Mouse (Mus musculus) hindbrain, postnatal 0 days (tissue): ENCODE measurements around the gene Ankrd31. TPM values are rescaled to one million over a fixed set of nuclear protein-coding genes. Genes with fewer than 3 reads are reported as not detected.

Experiments
- ATAC-seq: fragments of 200-750 bp; cut with Nextera tagmentation; 2 replicates; pipeline ENCODE4 v1.8.0; 2017; ENCODE audit warnings: mild to moderate bottlenecking, moderate TSS enrichment, moderate library complexity
- DNase-seq: peaks from one replicate; pipeline ENCODE4 v3.0.0-alpha.2; 2015; ENCODE audit warnings: low spot score
- H3K27ac ChIP-seq: fragments of 300-500 bp; sonication (generic); 2 replicates; pipeline ENCODE4 v1.5.1; 2014; ENCODE audit warnings: mild to moderate bottlenecking
- H3K27me3 ChIP-seq: fragments of 300-500 bp; sonication (generic); 2 replicates; pipeline ENCODE4 v1.6.1; 2014; ENCODE audit warnings: low read length, mixed read lengths; ENCODE audit not compliant: insufficient read depth
- H3K36me3 ChIP-seq: fragments of 300-500 bp; sonication (generic); 2 replicates; pipeline ENCODE4 v1.6.1; 2014; ENCODE audit warnings: low read length, mixed read lengths; ENCODE audit not compliant: insufficient read depth
- H3K4me1 ChIP-seq: fragments of 300-500 bp; sonication (generic); 2 replicates; pipeline ENCODE4 v1.6.1; 2014; ENCODE audit warnings: antibody characterized with exemption, low read length, mixed read lengths; ENCODE audit not compliant: insufficient read depth
- H3K4me2 ChIP-seq: fragments of 300-500 bp; sonication (generic); 2 replicates; pipeline ENCODE4 v1.6.1; 2014; ENCODE audit warnings: low read depth, mild to moderate bottlenecking, low read length, moderate library complexity, mixed read lengths
- H3K4me3 ChIP-seq: fragments of 300-500 bp; sonication (generic); 2 replicates; pipeline ENCODE4 v1.5.1; 2014; ENCODE audit warnings: low read length
- H3K9ac ChIP-seq: fragments of 300-500 bp; sonication (generic); replicated peaks from 2 replicates; pipeline ENCODE4 v1.6.1; 2014; ENCODE audit warnings: mild to moderate bottlenecking, low read length, moderate library complexity, mixed read lengths
- H3K9me3 ChIP-seq: fragments of 300-500 bp; sonication (generic); 2 replicates; pipeline ENCODE4 v1.6.1; 2016; ENCODE audit warnings: low read length, mixed read lengths
- CTCF ChIP-seq: IDR thresholded peaks from 2 replicates; pipeline ENCODE4 v1.5.1; 2016; ENCODE audit warnings: antibody characterized with exemption, control low read depth, low read depth
- WGBS: fragments of 180-500 bp; shearing (Covaris S2); extraction: QIAGEN DNeasy Blood & Tissue Kit; methylation state at CpG from one replicate; pipeline ENCODE4 v1.1.7; 2014; 5-methylcytosine and 5-hydroxymethylcytosine counted together
- polyA plus RNA-seq: library from polyadenylated mRNA; unstranded; fragments of >200 nt; fragmentation: Nextera tagmentation; extraction: Ambion mirVana; gene quantifications from 2 replicates; pipeline ENCODE4 v1.2.1, GENCODE M21; 2015
- total RNA-seq: library from RNA; depleted of rRNA; stranded (reverse); fragments of >200 nt; gene quantifications from 2 replicates; pipeline ENCODE4 v1.2.3, GENCODE M21; 2014; rRNA removed

The Ankrd31 gene
- 0.05 TPM in 1 of 2 replicates, not detected in the other for total RNA-seq
- polyA plus RNA-seq = not detected in 2 replicates

DNA sequence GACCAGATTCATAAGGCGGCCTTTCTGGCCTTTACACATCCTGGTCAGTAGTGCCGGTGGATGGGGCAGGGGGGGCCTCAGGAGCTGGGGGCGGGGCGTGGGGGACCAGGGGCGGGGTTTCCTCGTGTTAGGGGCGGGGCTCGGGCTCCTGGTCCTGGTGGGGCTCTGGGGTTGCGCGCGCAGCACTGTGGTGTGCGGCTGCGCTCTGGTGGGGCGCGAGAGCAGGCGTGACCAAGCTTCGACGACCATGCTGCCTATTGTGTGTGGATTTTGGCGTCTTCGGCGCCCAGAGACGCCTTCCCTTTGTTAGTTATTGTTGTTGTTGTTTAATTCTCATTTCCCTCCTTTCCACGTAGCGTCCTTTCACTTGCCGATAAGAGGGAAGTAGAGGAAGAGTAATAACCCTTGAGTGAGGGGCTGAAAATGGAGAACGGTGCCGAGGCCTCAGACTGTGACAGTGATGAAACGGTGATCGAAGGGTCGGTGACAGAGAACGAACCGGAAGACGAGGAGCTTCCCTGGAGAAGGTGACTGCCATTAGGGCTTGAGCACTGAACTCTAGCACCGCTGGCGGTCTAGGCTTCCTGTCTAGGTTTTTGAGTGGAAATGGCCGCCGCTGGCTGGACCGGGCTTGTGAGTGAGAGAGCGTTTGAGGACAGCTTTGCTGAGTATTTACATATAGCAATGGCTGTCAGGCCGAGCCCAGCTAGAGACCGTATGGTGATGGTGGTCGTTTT, at the start of gene Ankrd31:
Gene Ankrd31 (plus strand): TSS at position 164 of the 737 bp plus-strand sequence.
- no peak for TF ChIP-seq CTCF
- Histone ChIP-seq H3K9me3 (0 out of 2 replicates have a peak, but pooled peaks cover 2% of the 10 kb centered on the region), H3K4me2 (no peak within 1 kb of the TSS), H3K4me3 (no peak within 1 kb of the TSS), H3K9ac (no peak within 1 kb of the TSS), H3K27ac (no peak within 1 kb of the TSS), H3K36me3 (no peaks in the 10 kb centered on the region), H3K4me1 (no peaks in the 10 kb centered on the region), H3K27me3 (no peaks in the 10 kb centered on the region)
- no peak for ATAC-seq
- WGBS = 90% methylated on average over 42 of the region's 42 CpGs
- DNase-seq = no peak

DNA sequence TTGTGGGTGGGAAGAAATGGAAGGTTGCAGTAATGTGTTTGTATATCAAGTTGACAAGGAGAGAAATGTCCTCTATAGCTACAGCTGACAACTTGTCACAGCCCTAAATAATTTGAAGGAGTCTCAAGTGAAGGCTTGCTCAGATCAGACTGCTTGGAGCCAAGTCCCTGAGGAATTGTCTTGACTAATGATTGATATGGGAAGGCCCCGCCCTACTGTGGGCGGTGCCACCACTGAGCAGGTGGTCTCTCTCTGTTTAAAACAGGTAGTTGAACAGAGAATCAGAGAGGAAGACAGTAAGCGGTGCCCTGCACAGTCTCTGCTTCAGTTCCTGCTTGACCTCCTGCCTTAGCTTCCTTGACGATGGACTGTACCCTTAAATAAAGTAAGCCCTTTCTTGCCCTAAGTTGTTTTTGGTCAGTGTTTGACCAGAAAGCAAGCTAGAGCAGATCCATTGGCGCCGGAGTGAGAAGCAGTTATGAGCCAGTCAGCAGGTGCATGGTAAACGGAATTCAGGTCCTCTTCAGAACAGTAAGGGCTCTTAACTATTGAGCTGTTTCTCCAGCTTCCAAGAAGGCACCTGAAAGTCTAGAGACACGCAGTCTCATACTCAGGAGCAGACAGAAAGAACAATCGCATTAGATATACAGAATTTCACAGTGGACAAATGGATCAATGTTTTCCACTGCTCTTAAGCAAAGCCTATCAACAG, 45.3 kb upstream of the Ankrd31 start:
- WGBS = 75% methylated on average over 9 of the region's 9 CpGs

DNA sequence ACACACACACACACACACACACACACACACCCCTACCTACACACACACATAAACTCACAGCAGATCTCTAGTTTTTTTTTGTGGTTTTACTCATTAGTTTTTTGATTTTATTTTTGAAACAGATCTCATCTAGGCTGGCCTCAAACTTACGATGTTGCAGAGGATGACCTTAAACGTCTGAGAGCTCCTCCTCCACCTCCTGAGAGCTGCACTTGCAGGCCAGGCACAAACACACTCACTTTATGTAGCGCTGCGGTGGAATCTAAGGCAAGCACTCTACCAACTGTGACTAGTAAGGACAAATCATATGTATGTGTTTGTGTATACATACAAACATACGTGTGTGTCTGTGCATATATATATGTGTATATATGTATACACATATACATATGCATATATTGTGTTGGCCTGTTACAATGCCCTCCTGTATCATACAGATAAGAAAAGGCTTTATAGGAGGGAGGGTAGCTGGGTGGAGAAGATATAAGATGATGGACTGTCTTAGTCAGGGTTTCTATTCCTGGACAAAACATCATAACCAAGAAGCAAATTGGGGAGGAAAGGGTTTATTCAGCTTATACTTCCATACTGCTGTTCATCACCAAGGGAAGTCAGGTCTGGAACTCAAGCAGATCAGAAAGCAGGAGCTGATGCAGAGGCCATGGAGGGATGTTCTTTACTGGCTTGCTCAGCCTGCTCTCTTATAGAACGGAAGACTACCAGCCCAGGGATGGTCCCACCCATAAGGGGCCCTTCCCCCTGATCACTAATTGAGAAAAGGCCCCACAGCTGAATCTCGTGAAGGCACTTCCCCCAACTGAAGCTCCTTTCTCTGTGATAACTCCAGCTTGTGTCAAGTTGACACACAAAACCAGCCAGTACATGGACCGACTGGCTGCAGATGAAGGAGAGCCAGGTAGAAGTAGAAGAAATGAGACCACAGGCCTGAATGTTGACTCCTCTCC, 38.5 kb upstream of the Ankrd31 start:
- no peak overlapping the region for H3K9ac ChIP-seq
- H3K27me3 ChIP-seq = no peaks in the 10 kb centered on the region
- no peaks in the 10 kb centered on the region for H3K36me3 ChIP-seq
- TF ChIP-seq CTCF = no peak
- H3K4me1 ChIP-seq = no peaks in the 10 kb centered on the region
- H3K4me3 ChIP-seq = no peak overlapping the region
- no peak overlapping the region for H3K4me2 ChIP-seq
- WGBS = 76% methylated on average over 8 of the region's 8 CpGs
- no peak for DNase-seq
- no peak overlapping the region for H3K27ac ChIP-seq
- ATAC-seq = no peak
- no peaks in the 10 kb centered on the region for H3K9me3 ChIP-seq

More for the DNA sequence above, 45.3 kb upstream of the Ankrd31 start:
- no peaks in the 10 kb centered on the region for H3K27me3 ChIP-seq
- ATAC-seq (no peak), DNase-seq (no peak)
- H3K4me3 ChIP-seq = no peak overlapping the region
- H3K4me2 ChIP-seq = no peak overlapping the region
- no peaks in the 10 kb centered on the region for H3K9me3 ChIP-seq
- no peak overlapping the region for H3K27ac ChIP-seq
- H3K9ac ChIP-seq = no peak overlapping the region
- no peaks in the 10 kb centered on the region for H3K36me3 ChIP-seq
- no peak for TF ChIP-seq CTCF
- H3K4me1 ChIP-seq = no peaks in the 10 kb centered on the region

DNA sequence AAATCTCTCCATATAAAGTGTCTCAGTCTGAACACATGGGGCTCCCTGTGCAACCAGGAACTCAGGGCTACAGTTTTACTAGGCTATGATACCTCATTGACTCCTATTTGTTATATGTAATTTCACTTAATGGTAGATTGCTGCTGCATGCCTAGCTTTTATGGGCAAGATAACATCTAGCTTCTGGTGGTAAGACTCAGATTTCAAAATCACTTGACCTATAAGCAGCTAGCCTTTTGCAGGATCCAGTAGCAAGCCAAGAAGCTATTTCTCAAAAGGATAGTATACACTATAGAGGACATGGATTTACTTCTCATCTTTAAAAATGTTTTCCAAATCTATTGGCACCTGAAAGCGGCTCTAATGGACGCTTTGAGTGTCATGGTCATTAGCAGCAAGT, 31.8 kb upstream of the Ankrd31 start:
- ATAC-seq = no peak
- 95% methylated on average over 2 of the region's 2 CpGs for WGBS
- Histone ChIP-seq H3K27ac (no peak overlapping the region), H3K4me2 (no peak overlapping the region), H3K9me3 (no peaks in the 10 kb centered on the region), H3K36me3 (no peaks in the 10 kb centered on the region), H3K9ac (no peak overlapping the region), H3K4me3 (no peak overlapping the region), H3K4me1 (no peaks in the 10 kb centered on the region), H3K27me3 (no peaks in the 10 kb centered on the region)
- no peak for TF ChIP-seq CTCF
- no peak for DNase-seq

DNA sequence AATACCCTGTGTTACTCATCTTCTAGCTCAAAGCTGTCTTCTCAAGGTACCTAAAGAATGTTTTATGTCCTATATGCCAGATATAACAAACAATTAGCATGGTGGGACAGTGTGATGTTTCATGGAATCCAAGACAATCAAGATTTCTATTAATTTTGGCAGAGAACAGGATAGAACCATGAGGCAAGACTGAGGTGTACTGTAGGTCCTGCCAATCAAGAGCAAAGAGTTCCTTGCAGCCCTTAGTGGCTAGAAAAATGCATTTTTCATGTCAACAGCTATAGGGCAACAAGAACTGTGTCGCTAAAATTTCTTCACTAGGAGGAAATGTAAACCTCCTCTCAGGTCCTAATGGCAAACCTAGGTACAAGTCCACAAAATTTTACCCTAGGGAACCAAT, 30.3 kb upstream of the Ankrd31 start:
- TF ChIP-seq CTCF = no peak

DNA sequence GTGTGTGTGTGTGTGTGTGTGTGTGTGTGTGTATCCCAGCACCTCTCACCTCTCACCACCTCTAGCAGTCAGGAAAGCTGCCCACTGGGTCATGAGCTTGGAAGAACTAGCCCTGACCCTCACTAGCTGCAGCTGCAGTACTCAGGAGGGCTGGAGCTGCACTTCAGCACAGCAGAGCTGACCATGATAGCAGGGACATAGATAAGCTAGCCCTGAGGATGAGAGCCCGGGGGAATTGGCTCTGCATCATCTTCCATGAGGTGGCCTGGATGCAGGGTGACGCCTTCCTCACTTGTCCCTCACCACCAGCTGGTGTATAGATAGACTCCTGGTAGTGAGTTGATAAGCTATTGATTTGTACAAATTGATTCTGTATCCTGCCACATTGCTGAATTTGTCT, 28.1 kb upstream of the Ankrd31 start:
- 91% methylated on average over 2 of the region's 2 CpGs for WGBS
- TF ChIP-seq CTCF = no peak
- no peaks in the 10 kb centered on the region for H3K27me3 ChIP-seq
- H3K9me3 ChIP-seq = no peaks in the 10 kb centered on the region
- no peaks in the 10 kb centered on the region for H3K36me3 ChIP-seq
- H3K4me2 ChIP-seq = no peak overlapping the region
- no peaks in the 10 kb centered on the region for H3K4me1 ChIP-seq
- H3K4me3 ChIP-seq = no peak overlapping the region
- no peak overlapping the region for H3K9ac ChIP-seq
- ATAC-seq (no peak), DNase-seq (no peak)
- no peak overlapping the region for H3K27ac ChIP-seq

More for the DNA sequence above, 30.3 kb upstream of the Ankrd31 start:
- DNase-seq (no peak), ATAC-seq (no peak)
- Histone ChIP-seq H3K9me3 (no peaks in the 10 kb centered on the region), H3K4me1 (no peaks in the 10 kb centered on the region), H3K27me3 (no peaks in the 10 kb centered on the region), H3K4me3 (no peak overlapping the region), H3K4me2 (no peak overlapping the region), H3K36me3 (no peaks in the 10 kb centered on the region), H3K9ac (no peak overlapping the region), H3K27ac (no peak overlapping the region)
- 45% methylated on average over 1 of the region's 1 CpGs for WGBS
